Mouse (Mus musculus) heart, embryonic 10.5 days (tissue): Measurements from ENCODE around the gene Bri3. TPM values are rescaled to one million over a fixed set of nuclear protein-coding genes. Genes with fewer than 3 reads are reported as not detected.

Experiments
- polyA plus RNA-seq: library from polyadenylated mRNA; unstranded; fragments of >200 nt; fragmentation: Nextera tagmentation; extraction: Ambion mirVana; gene quantifications from 2 replicates; pipeline ENCODE4 v1.2.1, GENCODE M21; 2016

The Bri3 gene
- polyA plus RNA-seq, 1 experiment from 2014 or later, result 110 TPM

Other genes starting within 250 kb of the Bri3 start
- 62.0 and 84.6 TPM in 2 replicates for gene Ccz1, start 229.6 kb upstream of the Bri3 start, polyA plus RNA-seq
- 0.21 TPM in 1 of 2 replicates, not detected in the other for gene Ocm, start 217.8 kb upstream of the Bri3 start, polyA plus RNA-seq
- 5.3 and 6.0 TPM in 2 replicates for gene Lmtk2, start 144.0 kb upstream of the Bri3 start, polyA plus RNA-seq
- gene Bhlha15, start 54.2 kb upstream of the Bri3 start, polyA plus RNA-seq, result 1.3 TPM in 2 replicates
- gene Tecpr1, start 20.8 kb upstream of the Bri3 start, polyA plus RNA-seq, result 15.1 and 18.7 TPM in 2 replicates
- gene Baiap2l1, start 113.7 kb downstream of the Bri3 start, polyA plus RNA-seq, result 9.4 and 10.9 TPM in 2 replicates